Mouse (Mus musculus) frontal cortex, postnatal 36 days (tissue): ENCODE results near the gene Obscn.
A peak's percentile ranks its signal among the peaks of the same experiment; 100 is the strongest.

ENCODE experiments used
- DNase-seq, 2 experiments: peaks; one replicate each; pipeline ENCODE4 v3.0.0; 2022; ENCODE audit warnings: low spot score in 2 of 2

Obscn gene

DNA sequence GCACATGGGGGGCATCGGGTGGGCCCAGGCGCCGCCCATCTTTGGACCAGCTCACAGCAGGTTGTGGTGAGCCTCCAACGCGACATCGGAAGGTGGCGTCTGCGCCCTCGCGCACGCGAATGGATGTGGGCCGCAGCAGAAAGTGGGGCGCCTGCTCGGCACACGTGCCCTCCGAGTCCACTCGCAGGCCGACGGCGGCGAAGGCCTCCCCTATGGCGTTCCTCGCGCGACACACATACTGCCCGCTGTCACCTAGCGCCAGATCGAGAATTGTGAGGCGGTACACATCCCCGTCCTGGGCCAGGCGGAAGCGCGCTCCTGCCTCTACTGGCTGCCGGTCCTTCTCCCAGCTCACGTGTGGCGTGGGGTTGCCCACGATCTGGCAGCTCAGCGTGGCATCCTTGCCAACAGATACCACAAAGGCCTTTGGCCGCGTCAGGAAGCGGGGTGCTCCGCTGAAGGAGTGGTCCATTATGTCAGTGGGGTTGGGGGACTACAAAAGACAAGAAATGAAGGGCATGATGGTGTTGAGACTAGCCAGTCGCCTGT is at the start of gene Obscn:
TSS of gene Obscn (minus strand) at position 499 of the 549 bp plus-strand sequence.
- peak in 1 of 2 experiments; percentile 15 for DNase-seq

DNA sequence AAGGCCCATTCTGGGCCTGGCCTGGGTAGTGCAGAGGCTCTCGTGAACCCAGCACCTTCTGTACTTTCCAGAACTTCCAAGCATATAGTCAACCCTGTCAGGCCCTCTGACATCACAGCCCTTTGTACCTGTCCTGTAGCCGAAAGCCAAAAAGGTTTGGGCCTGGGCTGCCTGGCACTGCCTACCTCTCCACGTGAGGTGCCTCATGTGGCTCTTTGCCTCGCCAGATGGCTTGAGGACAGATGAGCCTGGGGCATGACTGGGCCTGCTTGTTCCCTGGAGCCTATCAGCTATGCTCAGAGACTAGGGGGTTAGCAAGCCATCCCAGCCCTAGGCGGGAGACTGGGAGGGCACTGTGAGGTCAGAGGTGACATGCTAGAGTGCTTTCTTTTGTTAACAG is 49.3 kb upstream of the Obscn start:
- no peak for DNase-seq

DNA sequence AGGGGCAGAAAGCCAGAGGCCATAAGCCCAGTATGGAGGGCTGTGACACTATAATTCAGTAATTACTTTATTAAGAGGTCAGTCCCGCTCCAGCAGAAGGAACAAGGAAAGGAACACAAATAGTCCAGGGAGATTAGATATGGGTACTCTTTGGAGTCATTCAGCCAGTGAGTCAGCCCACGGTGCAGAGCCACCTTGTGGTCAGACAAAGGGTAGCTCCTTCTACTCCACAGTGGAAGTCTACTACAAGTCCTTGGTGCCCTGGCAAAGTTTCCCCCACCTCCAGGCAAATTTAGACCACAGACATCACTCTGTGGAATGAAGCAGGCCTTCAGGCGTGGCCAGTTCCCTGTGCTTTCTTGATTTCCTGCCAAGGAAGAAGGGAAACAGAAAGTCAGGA is 47.6 kb upstream of the Obscn start:
- DNase-seq: peak; percentile 28 to 54

DNA sequence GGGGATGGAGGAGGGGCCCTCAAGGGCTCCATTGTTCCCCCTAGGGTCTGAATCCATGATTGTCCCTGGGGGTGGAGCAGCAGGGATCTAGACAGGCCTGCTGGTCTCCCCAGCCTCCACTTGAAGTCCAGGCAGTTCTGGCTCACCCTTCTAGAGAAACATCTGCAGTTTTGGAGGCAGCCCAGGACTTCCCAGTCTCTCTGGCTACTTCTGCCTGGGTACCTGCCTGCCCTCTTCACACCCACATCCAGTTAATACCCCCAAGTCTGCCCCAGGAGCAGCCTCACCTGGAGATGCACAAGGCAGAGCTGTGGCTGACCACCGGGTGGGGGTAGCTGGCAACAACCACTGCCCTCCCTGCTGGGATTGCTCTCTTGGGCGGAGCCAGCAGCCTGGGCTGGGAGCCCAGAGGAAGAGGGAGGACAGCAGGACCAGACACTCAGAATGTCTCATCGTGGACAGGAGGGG is 46.7 kb upstream of the Obscn start, which contains the start of gene Gjc2:
TSS of gene Gjc2 (minus strand) at position 350 of the 468 bp plus-strand sequence.
- DNase-seq: peak in 1 of 2 experiments; percentile 14

DNA sequence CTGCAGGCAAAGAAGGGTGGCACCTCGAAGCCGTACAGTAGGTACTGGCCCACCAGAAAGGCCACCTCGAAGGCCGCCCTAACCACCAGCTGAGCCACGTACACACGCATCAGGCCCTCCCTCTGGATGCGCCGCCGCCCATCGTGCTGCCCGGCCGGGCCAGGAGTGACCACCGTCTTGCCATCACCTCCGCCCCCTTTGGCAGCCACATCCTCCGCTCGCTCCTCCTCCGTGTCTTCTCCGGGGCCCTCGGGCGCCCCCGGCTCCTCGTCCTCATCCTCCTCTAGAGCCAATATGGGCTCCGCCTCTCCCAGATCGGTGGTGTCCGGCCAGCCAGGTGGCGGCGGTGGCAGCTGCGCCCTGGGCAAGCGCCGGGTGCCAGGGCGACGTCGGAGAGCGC is 40.7 kb upstream of the Obscn start:
- DNase-seq: no peak

DNA sequence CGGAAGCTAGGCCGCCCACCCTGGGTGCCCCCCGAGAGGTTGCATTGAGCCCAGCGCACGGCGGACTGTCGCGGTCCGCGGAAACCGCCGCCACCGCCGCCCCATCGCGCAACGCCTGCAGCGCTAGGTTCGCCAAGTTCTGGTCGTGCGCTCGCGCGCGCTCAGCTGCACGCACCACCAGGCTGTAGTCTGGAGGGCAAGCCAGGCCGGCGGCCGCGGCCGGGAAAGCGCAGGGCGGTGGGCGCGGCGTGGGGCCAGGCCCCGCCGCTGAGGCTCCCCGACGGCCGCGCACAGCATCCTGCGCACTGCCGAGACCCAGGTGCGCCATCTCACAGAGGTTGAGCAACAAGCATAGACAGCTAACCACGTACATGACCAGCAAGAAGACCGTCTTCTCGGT is 40.3 kb upstream of the Obscn start:
- DNase-seq: no peak

DNA sequence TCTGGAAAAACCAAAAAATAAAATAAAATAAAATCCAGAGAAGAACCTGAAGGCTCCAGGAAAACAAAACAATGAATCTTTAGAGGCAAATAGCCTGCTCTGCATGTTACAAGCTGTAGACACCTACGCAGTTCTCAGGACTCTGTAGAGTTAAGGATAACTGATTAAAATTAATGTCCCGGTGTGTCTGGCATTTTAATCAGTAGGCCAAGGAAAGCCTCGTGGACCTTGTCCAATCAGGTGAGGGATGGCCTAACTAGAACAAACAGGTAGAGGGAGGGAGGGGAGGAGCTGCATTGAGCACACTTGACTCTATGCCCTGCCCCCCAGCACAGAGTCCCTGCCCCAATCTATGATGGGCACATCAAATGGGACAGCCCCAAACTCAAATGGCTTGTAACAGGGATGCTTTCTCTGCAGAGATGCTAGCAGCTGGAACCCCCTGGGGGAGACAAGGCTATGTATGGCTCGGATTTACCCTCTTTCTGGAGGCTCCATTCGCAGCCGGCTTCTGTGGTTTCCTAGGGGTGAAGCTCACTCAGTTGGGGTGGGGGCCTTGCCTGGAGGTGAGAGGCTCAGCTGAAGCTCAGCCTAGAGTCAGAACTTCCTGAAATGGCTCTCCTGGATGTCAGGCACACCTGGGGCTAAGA is 38.1 kb upstream of the Obscn start:
- no peak for DNase-seq

DNA sequence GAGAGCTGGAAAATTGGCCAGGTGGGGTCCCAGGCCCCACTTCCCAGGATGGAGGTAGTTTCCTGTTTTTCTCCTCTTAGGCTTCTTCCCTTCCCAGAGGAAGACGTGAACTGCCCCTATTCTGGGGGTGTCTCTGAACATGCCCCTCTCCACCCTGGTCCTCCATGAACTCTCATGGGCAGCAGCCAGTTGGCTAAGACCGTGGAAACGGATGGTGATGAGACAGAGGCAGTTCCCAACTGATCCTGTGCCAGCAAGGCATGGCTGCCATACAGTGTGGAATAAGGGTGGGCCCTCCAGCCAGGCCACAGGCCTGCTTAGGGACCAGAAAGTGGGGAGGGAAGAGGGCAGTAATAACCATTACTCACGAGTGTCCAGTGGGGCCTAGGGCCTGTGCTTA is 34.3 kb upstream of the Obscn start:
- DNase-seq: no peak

DNA sequence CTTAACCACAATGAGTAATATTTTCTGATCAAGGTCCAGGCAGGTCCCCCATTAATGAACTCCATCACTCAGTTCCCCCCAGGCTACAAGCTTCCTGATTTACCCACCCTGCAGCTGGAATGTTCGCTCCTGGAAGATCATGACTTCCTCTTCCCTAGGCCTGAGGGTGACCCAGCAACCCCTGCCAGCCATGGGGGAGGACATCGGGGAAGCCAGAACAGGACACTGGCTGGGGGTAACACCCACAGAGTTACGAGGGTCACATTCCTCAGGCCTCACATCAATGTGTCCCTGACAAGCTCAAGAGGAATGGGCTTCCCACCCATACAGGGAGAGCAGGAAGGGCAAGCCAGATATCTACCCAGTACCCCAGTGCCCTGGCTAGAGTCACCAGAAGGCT is 33.6 kb upstream of the Obscn start:
- no peak for DNase-seq

DNA sequence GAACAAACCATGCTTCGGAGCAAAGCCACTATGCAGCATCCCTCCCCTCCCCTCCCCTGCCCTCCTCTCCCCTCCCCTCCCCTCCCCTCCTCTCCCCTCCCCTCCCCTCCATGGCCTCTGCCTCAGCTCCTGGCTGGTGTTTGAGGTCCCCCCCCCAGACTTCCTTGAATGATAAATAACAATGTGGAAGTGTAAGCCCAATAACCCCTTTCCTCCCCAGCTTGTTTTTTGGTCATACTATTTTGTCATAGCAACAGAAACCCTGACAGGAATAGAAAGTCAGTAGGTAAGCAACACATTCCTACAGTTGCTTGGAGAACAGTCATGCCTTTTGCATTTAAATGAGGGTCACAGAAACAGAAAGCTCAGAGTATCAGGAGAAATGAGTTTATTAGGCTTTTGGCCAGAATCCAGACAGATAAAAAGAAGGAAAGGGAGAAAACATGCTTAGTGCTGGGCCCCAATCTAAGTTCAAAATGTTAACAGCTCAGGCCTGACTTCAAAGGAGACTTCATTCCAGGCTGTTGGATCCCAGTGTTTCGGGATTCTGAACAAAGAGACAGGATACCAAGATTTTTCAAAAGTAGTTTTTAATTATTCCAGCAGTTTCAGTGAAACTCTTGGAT is 29.5 kb upstream of the Obscn start:
- DNase-seq: no peak

DNA sequence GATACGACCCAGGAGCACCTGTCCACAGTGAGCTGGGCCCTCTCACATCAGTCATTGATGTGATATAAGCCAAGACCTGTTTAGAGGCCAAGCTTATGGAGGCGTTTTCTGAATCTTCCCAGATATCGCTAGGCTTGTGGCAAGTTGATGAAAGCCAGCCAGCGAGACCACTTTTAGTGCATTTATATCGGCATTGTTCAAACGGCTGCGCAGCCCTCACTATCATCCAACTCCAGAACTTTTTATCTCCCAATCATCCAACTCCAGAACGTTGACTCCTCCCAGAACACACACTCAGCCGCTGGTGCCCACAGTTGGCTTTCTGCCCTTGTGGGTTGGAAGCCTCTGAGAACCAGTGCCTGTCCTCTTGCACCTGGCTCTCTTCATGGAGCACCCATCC is 28.2 kb upstream of the Obscn start:
- no peak for DNase-seq

DNA sequence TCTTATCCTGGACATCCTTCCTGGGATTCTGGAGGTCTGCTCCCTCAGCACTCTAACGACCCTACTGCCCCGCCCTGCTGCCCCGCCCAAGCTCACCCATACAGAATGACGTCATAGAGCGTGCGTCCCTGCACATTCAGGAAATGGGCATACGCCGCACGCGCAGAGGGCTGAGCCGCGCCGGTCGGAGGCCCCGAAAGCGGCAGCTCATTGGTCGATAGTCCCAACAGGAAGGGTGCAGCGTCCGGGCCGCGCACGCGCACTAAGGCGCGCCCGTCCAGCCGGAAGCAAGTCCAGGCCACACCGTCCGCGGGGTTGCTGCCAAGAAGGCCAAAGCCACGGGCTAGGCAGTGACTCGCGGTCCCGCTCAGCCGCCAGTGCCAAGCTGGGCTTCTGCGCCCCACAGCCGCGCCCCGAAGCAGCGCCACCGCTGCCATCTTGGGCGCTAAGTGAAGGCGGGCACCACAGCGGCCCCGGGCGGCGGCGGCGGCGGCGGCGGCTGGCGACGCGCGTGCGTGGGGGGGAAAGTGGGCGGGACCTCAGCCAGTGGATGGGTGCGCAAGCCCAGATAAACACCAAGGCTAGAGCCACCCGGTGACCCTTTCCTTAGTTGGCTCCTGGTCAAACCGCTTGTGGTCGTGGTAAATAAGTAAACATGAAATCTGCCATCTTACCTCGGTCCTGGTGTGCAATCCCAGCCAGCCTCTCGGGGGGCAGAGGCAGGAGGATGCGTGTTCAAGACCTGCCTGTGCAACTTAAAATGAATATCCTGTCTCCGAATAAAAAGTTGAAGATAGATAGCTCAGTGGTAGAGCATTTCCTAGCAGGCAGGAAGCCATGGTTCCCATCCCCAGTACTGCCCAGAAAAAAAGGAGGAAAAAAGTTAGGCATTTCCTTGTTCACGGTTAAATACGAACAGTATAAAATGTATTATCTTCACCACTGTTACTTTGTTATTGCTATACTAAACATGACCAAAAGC is 27.3 kb upstream of the Obscn start, which contains the start of gene Iba57:
TSS of gene Iba57 (minus strand) at position 485 of the 982 bp plus-strand sequence.
- peak; percentile 99 for DNase-seq

DNA sequence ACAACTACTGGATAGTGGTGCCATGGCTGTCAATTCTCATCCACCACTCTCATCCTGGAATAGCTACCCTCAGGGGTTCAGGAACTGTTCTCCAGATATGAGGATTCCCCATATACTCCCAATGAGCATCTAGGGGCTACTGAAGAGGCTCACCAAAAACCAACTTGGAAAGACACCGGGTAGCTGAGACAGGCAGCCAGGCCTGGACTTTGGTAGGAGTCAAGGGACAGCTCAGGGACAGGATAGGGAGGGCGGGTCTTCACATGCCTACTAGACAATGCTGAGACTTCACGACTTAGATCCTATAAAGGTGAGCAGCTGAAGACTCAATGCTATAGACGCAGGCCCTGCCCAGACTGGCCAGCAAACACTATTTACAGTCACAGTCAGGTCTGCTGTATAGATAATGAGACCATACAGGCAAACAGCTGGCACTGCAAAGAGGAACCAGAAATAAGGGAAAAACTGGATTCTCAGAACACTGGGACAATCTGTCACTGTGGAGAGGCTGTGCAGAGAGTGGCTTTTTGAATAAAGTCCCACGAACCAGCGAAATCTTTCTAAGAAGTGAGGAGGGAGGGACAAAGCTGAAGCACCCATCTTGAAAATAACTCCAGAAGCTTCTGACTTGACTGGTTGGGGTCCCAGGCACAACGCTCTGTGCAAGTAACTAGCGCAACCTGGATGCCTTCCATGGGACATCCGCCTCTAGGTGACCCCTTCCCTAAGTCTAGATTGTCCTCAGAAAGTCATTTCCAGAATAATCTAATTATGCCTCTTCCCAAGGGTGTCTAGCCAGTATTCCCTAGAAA is 26.4 kb upstream of the Obscn start:
- DNase-seq: no peak

DNA sequence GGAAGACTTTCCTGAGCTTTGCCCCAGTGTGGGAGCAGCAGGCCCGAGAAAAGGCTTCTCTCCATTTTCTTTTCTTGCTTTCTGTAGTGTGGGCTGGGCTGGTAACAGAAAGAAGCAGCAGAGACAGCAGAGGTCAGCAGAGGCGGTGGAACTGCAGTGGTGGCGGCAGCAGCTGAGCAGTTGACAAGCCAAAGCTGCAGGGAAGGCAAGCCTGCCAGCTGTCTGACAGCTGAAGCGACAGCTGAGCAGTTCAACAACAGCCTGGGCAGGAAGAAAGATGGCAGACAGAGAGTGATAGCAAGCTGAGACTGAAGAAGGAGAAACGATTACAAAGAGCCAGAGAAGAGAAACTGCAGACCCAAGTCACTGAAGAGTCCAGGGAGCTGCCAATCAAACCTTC is 25.2 kb upstream of the Obscn start:
- DNase-seq: no peak

DNA sequence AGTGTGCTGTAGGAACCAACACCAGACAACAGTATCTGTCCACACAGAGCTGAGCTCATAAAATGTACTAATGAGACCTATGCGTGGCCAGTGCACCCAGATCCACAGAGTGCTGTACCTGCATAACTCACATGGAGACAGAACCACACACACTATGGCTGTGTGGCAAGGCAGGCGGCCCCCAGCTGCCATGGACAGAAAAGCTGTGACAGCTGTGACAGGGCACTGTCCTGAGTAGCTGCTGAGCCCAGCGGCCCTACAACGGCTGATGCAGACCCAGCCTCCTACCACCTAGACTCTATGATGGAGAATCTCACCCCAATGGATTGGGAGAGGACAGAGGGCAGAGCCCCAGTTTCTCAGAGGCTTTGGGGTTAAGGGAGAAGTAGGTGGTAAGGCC is 23.4 kb upstream of the Obscn start:
- DNase-seq: no peak

DNA sequence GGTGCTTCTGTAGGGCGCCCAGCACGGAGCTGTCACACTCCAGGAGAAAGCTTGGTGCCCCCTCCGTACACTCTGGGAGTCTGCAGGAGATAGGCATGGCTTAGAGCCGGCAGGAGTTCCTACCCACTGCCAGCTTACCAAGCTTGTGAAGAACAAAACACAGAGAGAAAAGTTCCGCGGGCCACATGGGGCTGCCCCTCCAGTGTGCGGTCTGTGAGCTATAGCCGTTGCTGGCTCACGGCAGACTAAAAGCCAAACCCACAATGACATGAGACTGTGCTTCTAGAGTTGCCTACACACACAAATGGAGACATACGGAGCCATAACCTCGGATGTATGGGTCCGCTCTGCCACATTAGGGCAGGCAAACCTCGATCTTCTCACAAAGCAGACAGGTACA is 22.9 kb upstream of the Obscn start:
- DNase-seq: no peak

DNA sequence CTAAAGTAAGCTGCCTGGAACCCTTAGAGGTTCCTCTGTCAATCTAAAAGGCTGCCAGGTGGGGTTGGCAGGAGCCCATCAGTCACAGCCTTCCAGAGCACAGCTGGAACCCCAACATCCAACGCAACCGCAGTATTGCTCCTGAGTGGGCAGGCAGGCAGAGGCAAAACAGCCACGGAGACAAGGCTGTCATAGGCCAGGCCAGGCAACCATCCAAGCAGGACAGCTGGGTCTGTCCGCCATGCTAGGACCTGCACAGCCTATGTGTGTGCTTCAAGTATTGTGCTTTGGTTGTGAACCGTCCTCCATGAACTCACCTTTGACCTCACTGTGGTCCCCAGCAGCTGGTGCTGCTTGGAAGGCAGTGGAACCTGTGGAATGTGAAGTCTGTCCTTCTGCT is 19.7 kb upstream of the Obscn start:
- DNase-seq: no peak

DNA sequence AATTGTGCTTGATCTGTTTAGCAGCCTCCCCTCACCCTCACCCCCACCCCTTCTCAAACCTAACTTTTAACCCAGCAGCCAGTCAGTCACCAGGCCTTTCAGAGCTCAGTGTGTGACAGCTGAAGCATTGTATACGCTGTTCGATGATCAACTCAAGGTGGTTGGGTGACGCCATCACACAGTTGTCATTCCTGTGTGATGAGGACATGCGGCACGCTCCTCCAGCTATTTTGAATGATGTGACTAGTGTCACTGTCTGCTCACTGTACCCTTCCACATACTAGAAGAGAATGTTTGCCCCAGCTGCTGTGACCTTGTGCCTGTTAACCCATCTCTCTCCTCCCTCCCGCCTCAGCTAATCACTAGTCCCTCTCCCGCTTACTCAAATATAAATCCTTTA is 18.0 kb upstream of the Obscn start:
- DNase-seq: no peak

DNA sequence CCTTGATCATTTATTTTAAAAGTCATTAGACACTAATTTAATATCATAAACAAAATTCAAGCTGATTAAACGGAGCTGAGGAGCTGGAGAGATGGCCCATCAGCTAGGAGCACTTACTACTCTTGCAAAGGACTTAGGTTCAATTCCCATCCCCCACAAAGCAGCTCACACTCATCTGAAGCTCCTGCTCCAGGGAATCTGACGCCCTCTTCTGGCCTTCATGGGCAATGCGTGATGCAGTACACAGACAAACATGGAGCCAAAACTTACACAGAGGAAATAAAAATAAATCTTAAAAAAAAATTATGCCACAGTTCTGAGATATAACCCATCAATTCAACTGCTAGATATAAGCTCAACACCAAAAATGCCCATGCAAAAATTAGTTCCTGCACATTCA is 15.5 kb upstream of the Obscn start:
- no peak for DNase-seq

DNA sequence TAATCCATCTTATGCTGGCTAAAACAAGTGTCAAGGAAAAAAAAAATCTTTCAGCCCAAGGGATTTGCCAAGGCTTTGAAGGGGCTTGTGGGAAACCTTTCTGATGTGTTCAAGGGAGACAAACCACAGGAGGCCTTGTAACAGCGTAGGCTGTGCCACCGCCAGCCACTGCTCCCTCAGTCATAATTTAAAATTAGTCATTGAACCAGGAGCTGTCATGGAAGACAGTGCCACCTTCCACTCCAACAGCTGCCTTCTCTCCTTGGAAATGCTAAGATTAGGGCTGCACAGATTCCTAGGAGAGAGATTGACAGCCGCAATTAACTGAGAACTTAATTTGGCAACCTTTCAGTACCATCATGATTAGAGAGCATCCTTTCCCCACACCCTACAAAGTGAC is 13.1 kb upstream of the Obscn start:
- DNase-seq: no peak

DNA sequence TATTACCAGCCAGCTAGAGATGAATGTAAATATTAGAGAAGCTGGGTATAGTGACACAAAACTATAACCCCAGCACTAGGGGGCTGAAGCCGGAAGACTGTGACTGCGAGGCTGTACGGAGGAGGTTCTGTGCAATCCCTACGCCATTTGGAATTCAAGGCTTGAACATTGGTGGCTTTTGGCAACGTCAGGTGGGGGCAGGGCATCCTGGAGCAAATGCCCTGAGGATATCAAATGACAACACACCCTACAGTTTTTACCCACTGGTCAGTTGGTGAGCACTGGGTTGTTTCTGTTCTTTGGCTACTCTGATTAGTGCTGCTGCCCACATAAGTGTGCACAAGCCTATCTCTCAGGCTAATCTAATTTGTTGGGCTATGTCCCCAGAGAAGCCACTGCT is 6.8 kb upstream of the Obscn start:
- no peak for DNase-seq
